Mouse (Mus musculus) liver, embryonic 14.5 days (tissue): ENCODE results near the gene Mfn1. TPM values are rescaled to one million over a fixed set of nuclear protein-coding genes. Genes with fewer than 3 reads are reported as not detected.

Experiments used
- ATAC-seq: fragments of 200-750 bp; cut with Nextera tagmentation; 2 replicates; pipeline ENCODE4 v1.8.0; 2017; ENCODE audit warnings: moderate number of reproducible peaks, mild to moderate bottlenecking, moderate library complexity; ENCODE audit not compliant: insufficient read depth
- DNase-seq, 3 experiments: peaks; one replicate each; pipeline ENCODE4 v3.0.0-alpha.2; 2012 to 2013; ENCODE audit warnings: low read depth in 3 of 3, low spot score in 3 of 3
- H3K27ac ChIP-seq: fragments of 300-500 bp; sonication (generic); 2 replicates; pipeline ENCODE4 v1.5.1; 2014; ENCODE audit warnings: moderate library complexity, mild to moderate bottlenecking, control low read depth, inconsistent platforms
- H3K27me3 ChIP-seq: fragments of 300-500 bp; sonication (generic); 2 replicates; pipeline ENCODE4 v1.6.1; 2014; ENCODE audit warnings: mild to moderate bottlenecking, low read length, moderate library complexity; ENCODE audit not compliant: control insufficient read depth, insufficient read depth
- H3K36me3 ChIP-seq: fragments of 300-500 bp; sonication (generic); replicated peaks from 2 replicates; pipeline ENCODE4 v1.6.1; 2014; ENCODE audit warnings: low read depth; ENCODE audit not compliant: control insufficient read depth, insufficient read depth
- H3K4me1 ChIP-seq, 2 experiments: fragments of 200-500 bp in 1 of 2; fragments of 300-500 bp in 1 of 2; sonication (generic) in 1 of 2; replicated peaks; 2 replicates each; pipeline ENCODE4 v1.6.1; 2012 to 2014; ENCODE audit warnings: antibody characterized with exemption in 1 of 2, inconsistent platforms in 1 of 2, low read length in 1 of 2; ENCODE audit not compliant: control insufficient read depth in 2 of 2, insufficient read depth in 2 of 2
- H3K4me2 ChIP-seq: fragments of 300-500 bp; sonication (generic); 2 replicates; pipeline ENCODE4 v1.6.1; 2014; ENCODE audit warnings: low read depth, mild to moderate bottlenecking, control low read depth, moderate library complexity
- H3K4me3 ChIP-seq, 2 experiments: fragments of 200-500 bp in 1 of 2; fragments of 300-500 bp in 1 of 2; sonication (generic) in 1 of 2; 2 replicates each; pipeline ENCODE4 v1.5.1; 2012 to 2014; ENCODE audit warnings: low read depth in 2 of 2, low read length in 2 of 2, mild to moderate bottlenecking in 2 of 2, control low read depth in 1 of 2, inconsistent platforms in 1 of 2, moderate library complexity in 1 of 2; ENCODE audit not compliant: insufficient read depth in 1 of 2
- H3K9ac ChIP-seq: fragments of 300-500 bp; sonication (generic); replicated peaks from 2 replicates; pipeline ENCODE4 v1.6.1; 2014; ENCODE audit warnings: mild to moderate bottlenecking, control low read depth, moderate library complexity
- H3K9me3 ChIP-seq: fragments of 300-500 bp; sonication (generic); 2 replicates; pipeline ENCODE4 v1.6.1; 2016; ENCODE audit warnings: low read length, mixed read lengths; ENCODE audit not compliant: control insufficient read depth
- CTCF ChIP-seq: IDR thresholded peaks from 2 replicates; pipeline ENCODE4 v1.5.1; 2016; ENCODE audit warnings: antibody characterized with exemption, low read depth, control low read depth
- EP300 ChIP-seq: IDR thresholded peaks from 2 replicates; pipeline ENCODE4 v1.6.1; 2016; ENCODE audit warnings: antibody characterized with exemption, low read depth
- WGBS: fragments of 180-500 bp; shearing (Covaris S2); extraction: QIAGEN DNeasy Blood & Tissue Kit; methylation state at CpG from one replicate; pipeline ENCODE4 v1.1.7; 2014; ENCODE audit not compliant: insufficient replicate concordance; 5-methylcytosine and 5-hydroxymethylcytosine counted together
- polyA plus RNA-seq, 2 experiments: library from polyadenylated mRNA; depleted of rRNA in 1 of 2; stranded (reverse) in 1 of 2; unstranded in 1 of 2; fragments of >200 nt; fragmentation: Nextera tagmentation in 1 of 2; extraction: Ambion mirVana in 1 of 2; gene quantifications; 2 replicates each; pipeline versions ENCODE4 v1.2.1 to v1.2.3; 2012 to 2014

Gene Mfn1
- polyA plus RNA-seq, 2 experiments: 8.6 to 11.0 TPM

DNA sequence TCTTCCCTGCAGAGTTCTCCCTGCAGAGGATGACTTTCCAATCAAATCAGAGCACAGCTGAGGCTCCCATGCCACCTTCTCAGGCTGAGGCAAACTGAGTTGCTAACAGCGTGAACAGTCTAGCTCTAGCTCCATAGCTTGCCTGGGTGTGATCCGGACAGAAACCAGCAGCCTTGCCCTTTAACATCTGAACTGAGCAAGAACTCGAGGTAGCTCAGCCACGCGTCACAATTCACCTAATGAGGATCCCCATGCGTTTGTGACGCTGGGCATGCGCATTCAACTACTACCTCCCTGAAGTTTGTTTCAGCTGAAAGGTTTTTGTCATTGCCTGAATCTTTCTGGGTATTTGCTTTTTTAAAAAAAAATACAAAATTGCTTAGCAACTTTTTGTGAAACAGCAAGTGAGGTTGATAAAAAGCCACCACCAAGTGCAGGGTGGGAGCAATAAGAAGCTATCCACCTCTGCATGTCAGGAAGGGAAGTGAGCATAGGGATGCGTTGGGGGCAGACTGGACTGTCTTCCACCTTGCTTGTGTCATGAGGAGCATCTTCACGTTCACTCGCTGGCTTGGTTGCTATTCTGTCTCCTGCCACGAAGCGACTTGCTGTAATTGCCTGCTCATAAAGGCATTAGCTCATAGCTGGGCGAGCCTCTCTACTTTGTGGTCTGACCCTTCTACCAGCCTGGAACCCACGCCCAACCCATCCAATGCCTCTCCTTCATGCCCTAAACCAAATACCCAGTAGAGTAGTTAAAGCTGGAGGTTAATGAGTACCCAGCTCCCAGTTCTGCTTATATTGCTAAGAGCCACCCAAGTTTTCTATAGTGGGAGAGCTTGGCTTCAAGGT, 39.0 kb upstream of the Mfn1 start:
- H3K4me2 ChIP-seq: no peak overlapping the region
- no peak overlapping the region for H3K9ac ChIP-seq
- ATAC-seq: no peak
- no peaks in the 10 kb centered on the region; a peak in 1 of 4 replicates for H3K4me1 ChIP-seq
- no peaks in the 10 kb centered on the region for H3K9me3 ChIP-seq
- H3K36me3 ChIP-seq: no peaks in the 10 kb centered on the region
- DNase-seq: no peak
- no peaks in the 10 kb centered on the region for H3K27me3 ChIP-seq
- H3K4me3 ChIP-seq: no peak overlapping the region
- no peak overlapping the region for H3K27ac ChIP-seq
- 62% methylated on average over 15 of the region's 15 CpGs for WGBS
- TF ChIP-seq EP300 (no peak), CTCF (no peak)

DNA sequence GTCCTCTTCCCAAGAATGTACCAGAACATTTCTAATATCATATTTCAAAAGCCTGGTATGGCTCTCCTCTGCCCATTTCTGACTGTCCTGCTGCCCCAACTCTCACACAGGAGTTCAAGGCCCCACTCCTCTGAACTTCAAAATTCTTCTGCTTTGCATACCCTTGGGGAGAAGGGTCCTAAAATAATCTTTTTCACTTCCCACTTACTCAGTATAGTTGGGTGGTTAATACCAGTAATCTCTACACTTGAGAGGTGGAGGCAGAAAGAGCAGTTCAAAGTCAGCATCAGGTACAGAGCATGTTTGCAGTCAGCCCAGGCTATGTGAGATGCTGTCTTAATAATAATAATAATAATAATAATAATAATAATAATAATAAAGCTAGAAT, 38.3 kb upstream of the Mfn1 start:
- ATAC-seq: no peak
- no peaks in the 10 kb centered on the region for H3K36me3 ChIP-seq

DNA sequence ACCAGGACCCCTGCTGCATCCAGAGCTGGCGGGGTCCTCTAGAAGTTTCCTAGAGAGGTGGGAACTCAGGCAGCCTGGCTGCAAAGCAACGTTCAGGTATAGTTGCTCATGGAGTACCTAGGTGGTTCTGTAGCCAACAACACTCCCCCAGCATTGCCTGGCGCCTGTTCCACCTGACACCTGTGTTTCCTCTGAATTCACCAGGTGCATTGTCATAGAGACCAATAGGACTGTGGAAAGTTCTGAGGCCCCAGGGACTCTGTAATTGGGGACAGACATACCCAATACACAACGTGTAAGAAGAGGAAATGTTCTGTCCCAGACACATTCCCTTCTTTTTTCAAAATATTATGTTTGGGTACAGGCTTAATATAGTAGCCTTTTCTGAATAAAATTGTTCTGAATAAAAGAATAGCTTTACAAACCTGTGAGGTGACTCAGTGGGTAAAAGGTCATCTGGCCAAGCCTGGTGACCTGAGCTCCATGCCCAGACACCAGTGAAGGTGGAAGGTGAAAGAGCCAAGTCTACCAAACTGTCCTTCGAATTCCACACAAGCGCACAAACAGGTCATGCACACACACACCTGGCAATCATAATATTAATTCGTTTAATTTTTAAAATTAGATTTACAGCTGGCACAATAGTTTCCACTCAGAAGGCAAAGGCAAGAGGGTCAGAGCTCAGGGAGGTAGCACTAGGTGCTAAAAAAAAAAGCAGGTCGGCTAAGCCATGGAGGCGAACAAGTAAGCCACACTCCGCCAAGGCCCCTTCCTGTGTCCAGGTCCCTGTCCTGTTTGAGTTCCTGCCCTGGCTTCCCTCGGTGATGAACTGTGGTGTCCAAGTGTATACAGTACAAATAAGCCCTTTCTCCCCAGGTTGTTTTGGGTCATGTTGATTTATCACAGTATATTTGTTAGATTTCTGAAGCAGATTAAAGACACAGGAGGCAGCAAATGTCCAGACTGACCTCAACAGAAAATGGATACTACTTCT, 36.9 kb upstream of the Mfn1 start, which contains the start of gene Kcnmb3:
TSS of gene Kcnmb3 (minus strand) at position 135 of the 994 bp plus-strand sequence.
- Histone ChIP-seq H3K36me3 (no peaks in the 10 kb centered on the region), H3K9ac (no peak within 1 kb of the TSS), H3K4me2 (no peak within 1 kb of the TSS), H3K9me3 (no peaks in the 10 kb centered on the region), H3K4me1 (no peaks in the 10 kb centered on the region; a peak in 1 of 4 replicates), H3K27me3 (no peaks in the 10 kb centered on the region), H3K27ac (no peak within 1 kb of the TSS), H3K4me3 (no peak within 1 kb of the TSS)
- ATAC-seq (no peak), DNase-seq (no peak)
- WGBS: 61% methylated on average over 11 of the region's 11 CpGs
- no peak for TF ChIP-seq CTCF
- no peak for TF ChIP-seq EP300

More for the DNA sequence above, 38.3 kb upstream of the Mfn1 start:
- Histone ChIP-seq H3K9ac (no peak overlapping the region), H3K4me1 (no peaks in the 10 kb centered on the region; a peak in 1 of 4 replicates), H3K27ac (no peak overlapping the region), H3K4me3 (no peak overlapping the region), H3K27me3 (no peaks in the 10 kb centered on the region), H3K9me3 (no peaks in the 10 kb centered on the region), H3K4me2 (no peak overlapping the region)
- TF ChIP-seq EP300 (no peak), CTCF (no peak)
- no peak for DNase-seq

DNA sequence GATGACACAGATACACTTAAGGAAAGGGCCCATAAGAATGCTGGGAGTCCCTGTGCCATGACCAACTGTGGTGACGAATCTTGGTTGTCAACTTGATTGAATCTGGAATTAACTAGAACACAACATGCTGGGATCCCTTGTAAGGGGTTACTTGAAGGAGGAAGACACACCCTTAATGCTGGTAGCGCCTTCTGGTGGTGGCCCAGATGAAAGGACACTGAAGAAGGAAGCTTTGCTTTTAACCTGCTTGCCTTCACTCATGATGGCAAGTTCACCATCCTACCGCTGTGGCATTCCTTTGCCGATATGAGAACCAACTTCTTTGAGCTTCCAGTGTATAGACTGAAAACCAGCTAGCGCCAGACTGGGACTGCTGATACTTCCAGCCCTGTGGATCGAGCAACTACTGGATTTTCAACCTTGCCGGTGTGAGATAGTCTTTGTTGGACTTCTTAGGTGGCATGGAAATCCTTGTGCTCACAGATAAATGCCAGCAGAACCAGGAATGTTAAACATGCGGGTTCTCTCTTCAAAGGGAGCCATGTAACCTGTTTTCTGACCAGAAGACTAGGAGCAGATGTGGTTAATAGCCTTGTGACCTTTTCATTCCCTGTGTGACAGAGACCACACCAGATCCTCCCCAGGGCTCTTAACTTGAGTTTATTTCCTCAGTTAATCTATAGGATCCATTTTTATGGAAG, 34.7 kb upstream of the Mfn1 start:
- 69% methylated on average over 8 of the region's 8 CpGs for WGBS
- H3K4me1 ChIP-seq: no peaks in the 10 kb centered on the region; a peak in 1 of 4 replicates
- no peak overlapping the region for H3K4me2 ChIP-seq
- no peak for ATAC-seq
- TF ChIP-seq CTCF: peak; percentile 41
- no peak for TF ChIP-seq EP300
- no peaks in the 10 kb centered on the region for H3K36me3 ChIP-seq
- no peak overlapping the region for H3K27ac ChIP-seq
- DNase-seq: no peak
- H3K4me3 ChIP-seq: no peak overlapping the region
- no peaks in the 10 kb centered on the region for H3K9me3 ChIP-seq
- H3K27me3 ChIP-seq: no peaks in the 10 kb centered on the region
- H3K9ac ChIP-seq: no peak overlapping the region
